Mouse (Mus musculus): ENCODE data around the gene Adal. TPM values are rescaled to one million over a fixed set of nuclear protein-coding genes. Genes with fewer than 3 reads are reported as not detected.

Adal gene
- polyA plus RNA-seq, 1 experiment from 2014 or later: 40.0 TPM

DNA sequence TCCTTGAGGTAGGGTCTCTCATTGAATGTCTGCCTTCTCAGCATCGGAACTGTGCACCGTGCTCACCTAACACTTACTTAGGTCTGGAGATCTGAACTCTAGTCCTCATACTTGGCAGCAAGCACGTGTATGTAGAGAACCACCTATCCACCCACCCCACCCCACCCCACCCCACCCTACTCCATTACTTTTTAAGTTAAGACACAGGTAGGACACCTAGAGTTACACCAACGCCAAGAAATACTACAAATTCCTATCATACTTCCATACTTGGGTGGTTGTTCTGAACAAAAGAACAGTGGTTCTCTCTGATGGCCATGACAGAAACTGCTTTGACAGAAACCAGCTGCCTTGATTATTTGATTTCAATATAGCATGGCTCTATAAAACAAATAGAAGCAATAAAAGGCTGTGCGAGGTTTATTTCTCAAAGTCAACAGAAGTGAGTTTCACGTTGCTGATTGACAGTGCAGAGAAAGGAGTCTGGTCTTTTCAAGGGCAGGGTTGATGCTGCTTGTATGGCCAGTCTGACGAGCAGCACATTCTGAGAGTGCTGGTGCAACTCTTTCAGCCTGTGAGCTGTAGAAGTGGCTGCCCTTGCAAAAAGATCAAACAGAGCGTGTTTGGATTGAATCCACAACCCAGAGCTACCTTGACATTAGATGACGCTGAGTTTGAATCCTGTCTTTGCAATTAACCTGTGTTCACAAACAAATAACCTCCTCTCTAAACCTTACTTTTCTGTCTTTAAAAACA, 11.2 kb upstream of the Adal start:
- WGBS: 70% methylated on average over 9 of the region's 9 CpGs
- H3K36me3 ChIP-seq (ENCODE audit: control insufficient read depth, insufficient read depth, low read length): no peaks in the 10 kb centered on the region
- no peak overlapping the region for H3K9ac ChIP-seq (replicated peaks; ENCODE audit: low read length)
- ATAC-seq (ENCODE audit: low FRiP score, low TSS enrichment): no peak
- H3K4me2 ChIP-seq (ENCODE audit: low read length): no peak overlapping the region
- no peak overlapping the region for H3K27ac ChIP-seq (replicated peaks; ENCODE audit: low read depth, low read length)
- H3K4me3 ChIP-seq (replicated peaks; ENCODE audit: low read depth, low read length): no peak overlapping the region
- no peaks in the 10 kb centered on the region for H3K4me1 ChIP-seq (ENCODE audit: control insufficient read depth, insufficient read depth, low read length)
- H3K9me3 ChIP-seq (ENCODE audit: control insufficient read depth, low read length): no peaks in the 10 kb centered on the region
- no peak for DNase-seq
- H3K27me3 ChIP-seq (ENCODE audit: control insufficient read depth, insufficient read depth, low read length): no peaks in the 10 kb centered on the region

- H3K36me3 ChIP-seq (ENCODE audit: control insufficient read depth, insufficient read depth, low read length): 0 out of 2 replicates have a peak, but pooled peaks cover 3% of the 10 kb centered on the region
- no peak for ATAC-seq (ENCODE audit: low FRiP score, low TSS enrichment)
- no peak overlapping the region for H3K4me2 ChIP-seq (ENCODE audit: low read length)
Observed at GRCm38 (mm10) chr2:121132822-121133221, 7.4 kb upstream of the Adal start.

GRCm38 (mm10) chr2:121137371-121137770, 2.9 kb upstream of the Adal start:
- 0 out of 2 replicates have a peak, but pooled peaks cover 6% of the 10 kb centered on the region for H3K36me3 ChIP-seq (ENCODE audit: control insufficient read depth, insufficient read depth, low read length)
- no peak overlapping the region for H3K4me3 ChIP-seq (replicated peaks; ENCODE audit: low read depth, low read length)
- no peak overlapping the region for H3K27ac ChIP-seq (replicated peaks; ENCODE audit: low read depth, low read length)
- no peak overlapping the region for H3K9ac ChIP-seq (replicated peaks; ENCODE audit: low read length)
- DNase-seq (no peak), ATAC-seq (ENCODE audit: low FRiP score, low TSS enrichment) (no peak)
- peaks cover 30% of the 10 kb centered on the region for H3K4me1 ChIP-seq (ENCODE audit: control insufficient read depth, insufficient read depth, low read length)
- 98% methylated on average over 4 of the region's 4 CpGs for WGBS
- no peak overlapping the region for H3K4me2 ChIP-seq (ENCODE audit: low read length)
- H3K27me3 ChIP-seq (ENCODE audit: control insufficient read depth, insufficient read depth, low read length): no peaks in the 10 kb centered on the region
- no peaks in the 10 kb centered on the region for H3K9me3 ChIP-seq (ENCODE audit: control insufficient read depth, low read length)

More at GRCm38 (mm10) chr2:121132822-121133221, 7.4 kb upstream of the Adal start:
- 67% methylated on average over 1 of the region's 1 CpGs for WGBS
- DNase-seq: no peak
- no peak overlapping the region for H3K9ac ChIP-seq (replicated peaks; ENCODE audit: low read length)
- peaks cover 4% of the 10 kb centered on the region for H3K4me1 ChIP-seq (ENCODE audit: control insufficient read depth, insufficient read depth, low read length)
- no peak overlapping the region for H3K4me3 ChIP-seq (replicated peaks; ENCODE audit: low read depth, low read length)
- H3K27me3 ChIP-seq (ENCODE audit: control insufficient read depth, insufficient read depth, low read length): no peaks in the 10 kb centered on the region
- no peaks in the 10 kb centered on the region for H3K9me3 ChIP-seq (ENCODE audit: control insufficient read depth, low read length)
- H3K27ac ChIP-seq (replicated peaks; ENCODE audit: low read depth, low read length): no peak overlapping the region

- Histone ChIP-seq H3K4me1 (ENCODE audit: control insufficient read depth, insufficient read depth, low read length) (peaks cover 30% of the 10 kb centered on the region), H3K27ac (replicated peaks; ENCODE audit: low read depth, low read length) (peak overlapping the region; percentile 98), H3K4me2 (ENCODE audit: low read length) (peak overlapping the region; percentile 91), H3K27me3 (ENCODE audit: control insufficient read depth, insufficient read depth, low read length) (no peaks in the 10 kb centered on the region), H3K9ac (replicated peaks; ENCODE audit: low read length) (peak overlapping the region; percentile 91), H3K9me3 (ENCODE audit: control insufficient read depth, low read length) (no peaks in the 10 kb centered on the region), H3K36me3 (ENCODE audit: control insufficient read depth, insufficient read depth, low read length) (0 out of 2 replicates have a peak, but pooled peaks cover 14% of the 10 kb centered on the region), H3K4me3 (replicated peaks; ENCODE audit: low read depth, low read length) (peak overlapping the region; percentile 71)
- no peak; the same call in 1 of the 2 replicates for ATAC-seq (ENCODE audit: low FRiP score, low TSS enrichment)
- 44% methylated on average over 29 of the region's 29 CpGs for WGBS
- peak; percentile 64 for DNase-seq
Observed at GRCm38 (mm10) chr2:121139266-121140017, 786 bp upstream of the Adal start.

- ATAC-seq (ENCODE audit: low FRiP score, low TSS enrichment): no peak
- Histone ChIP-seq H3K9me3 (ENCODE audit: control insufficient read depth, low read length) (no peaks in the 10 kb centered on the region), H3K36me3 (ENCODE audit: control insufficient read depth, insufficient read depth, low read length) (peaks cover 20% of the 10 kb centered on the region), H3K9ac (replicated peaks; ENCODE audit: low read length) (peak overlapping the region; percentile 91), H3K4me3 (replicated peaks; ENCODE audit: low read depth, low read length) (peak overlapping the region; percentile 71), H3K4me2 (ENCODE audit: low read length) (peak overlapping the region; percentile 91), H3K27me3 (ENCODE audit: control insufficient read depth, insufficient read depth, low read length) (no peaks in the 10 kb centered on the region), H3K4me1 (ENCODE audit: control insufficient read depth, insufficient read depth, low read length) (peaks cover 30% of the 10 kb centered on the region), H3K27ac (replicated peaks; ENCODE audit: low read depth, low read length) (peak overlapping the region; percentile 98)
- 78% methylated on average over 16 of the region's 16 CpGs for WGBS
- no peak for DNase-seq
Observed at GRCm38 (mm10) chr2:121141216-121142035, 1.2 kb downstream of the Adal start.

GRCm38 (mm10) chr2:121142415-121142814, 2.2 kb downstream of the Adal start:
- peaks cover 28% of the 10 kb centered on the region for H3K36me3 ChIP-seq (ENCODE audit: control insufficient read depth, insufficient read depth, low read length)
- peaks cover 30% of the 10 kb centered on the region for H3K4me1 ChIP-seq (ENCODE audit: control insufficient read depth, insufficient read depth, low read length)
- H3K4me2 ChIP-seq (ENCODE audit: low read length): no peak overlapping the region
- H3K9ac ChIP-seq (replicated peaks; ENCODE audit: low read length): no peak overlapping the region
- H3K9me3 ChIP-seq (ENCODE audit: control insufficient read depth, low read length): no peaks in the 10 kb centered on the region
- no peaks in the 10 kb centered on the region for H3K27me3 ChIP-seq (ENCODE audit: control insufficient read depth, insufficient read depth, low read length)
- no peak overlapping the region for H3K27ac ChIP-seq (replicated peaks; ENCODE audit: low read depth, low read length)
- WGBS: 28% methylated on average over 2 of the region's 2 CpGs
- no peak overlapping the region for H3K4me3 ChIP-seq (replicated peaks; ENCODE audit: low read depth, low read length)
- DNase-seq (no peak), ATAC-seq (ENCODE audit: low FRiP score, low TSS enrichment) (no peak)

DNA sequence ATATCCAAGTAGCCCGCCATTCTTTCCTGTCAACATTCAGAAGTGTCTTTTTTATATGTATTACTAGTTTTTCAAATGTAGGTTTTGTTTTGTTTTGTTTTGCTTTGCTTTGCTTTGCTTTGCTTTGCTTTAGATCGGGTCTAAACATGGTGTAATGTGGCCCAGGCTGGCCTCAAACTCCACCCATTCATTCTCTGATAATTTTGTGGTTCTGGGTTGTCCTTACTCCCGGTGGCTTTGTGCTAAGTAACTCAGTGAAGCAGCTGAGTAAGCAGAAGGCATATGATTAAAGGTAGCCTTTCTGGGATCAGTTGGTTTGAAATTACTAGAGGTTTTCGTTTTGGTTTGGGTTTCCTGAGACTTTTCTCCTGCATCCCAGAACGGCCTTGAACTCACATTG, 9.5 kb downstream of the Adal start:
- Histone ChIP-seq H3K27me3 (ENCODE audit: control insufficient read depth, insufficient read depth, low read length) (no peaks in the 10 kb centered on the region), H3K9ac (replicated peaks; ENCODE audit: low read length) (no peak overlapping the region), H3K4me3 (replicated peaks; ENCODE audit: low read depth, low read length) (no peak overlapping the region), H3K27ac (replicated peaks; ENCODE audit: low read depth, low read length) (no peak overlapping the region), H3K36me3 (ENCODE audit: control insufficient read depth, insufficient read depth, low read length) (peaks cover 58% of the 10 kb centered on the region), H3K9me3 (ENCODE audit: control insufficient read depth, low read length) (no peaks in the 10 kb centered on the region), H3K4me1 (ENCODE audit: control insufficient read depth, insufficient read depth, low read length) (no peaks in the 10 kb centered on the region), H3K4me2 (ENCODE audit: low read length) (no peak overlapping the region)
- 93% methylated on average over 5 of the region's 5 CpGs for WGBS
- DNase-seq (no peak), ATAC-seq (ENCODE audit: low FRiP score, low TSS enrichment) (no peak)

- Histone ChIP-seq H3K9ac (replicated peaks; ENCODE audit: low read length) (no peak overlapping the region), H3K4me2 (ENCODE audit: low read length) (no peak overlapping the region), H3K27me3 (ENCODE audit: control insufficient read depth, insufficient read depth, low read length) (no peaks in the 10 kb centered on the region), H3K4me3 (replicated peaks; ENCODE audit: low read depth, low read length) (no peak overlapping the region), H3K4me1 (ENCODE audit: control insufficient read depth, insufficient read depth, low read length) (no peaks in the 10 kb centered on the region), H3K9me3 (ENCODE audit: control insufficient read depth, low read length) (no peaks in the 10 kb centered on the region), H3K36me3 (ENCODE audit: control insufficient read depth, insufficient read depth, low read length) (peaks cover 59% of the 10 kb centered on the region), H3K27ac (replicated peaks; ENCODE audit: low read depth, low read length) (no peak overlapping the region)
- DNase-seq: no peak
- 87% methylated on average over 3 of the region's 3 CpGs for WGBS
- ATAC-seq (ENCODE audit: low FRiP score, low TSS enrichment): no peak
Observed at GRCm38 (mm10) chr2:121153100-121153499, 12.9 kb downstream of the Adal start.
